25 mouse cellular contexts compared by ENCODE assay signal in genomic region chr10:95457367-95458049, GRCm38 (mm10). TPM values are rescaled to one million over a fixed set of nuclear protein-coding genes. Genes with fewer than 3 reads are reported as not detected.
A peak's percentile ranks its signal among the peaks of the same experiment; 100 is the strongest.
DNase-seq lines count a peak whose midpoint lies in the region; ATAC-seq and TF ChIP-seq lines count a peak whose summit lies in the region.
"Had no signal": no experiment of that assay in that cellular context is flagged by ENCODE, and none has a peak within 500 bp of the region (broad histone marks: within the 10 kb centered on the region; RNA-seq: fewer than 3 reads in every experiment).

No protein-coding gene starts in this region.

- no peaks in the 10 kb centered on the region for H3K27me3 ChIP-seq in forebrain, postnatal 0 days (ENCODE audit: insufficient read depth, low read length)
- no peaks in the 10 kb centered on the region for H3K27me3 ChIP-seq in forebrain, embryonic 10.5 days (ENCODE audit: poor library complexity, severe bottlenecking)
- no peaks in the 10 kb centered on the region for H3K27me3 ChIP-seq in C2C12 (ENCODE audit: control insufficient read depth, insufficient read depth, insufficient read length)
- H3K27me3 ChIP-seq in stomach, embryonic 14.5 days (ENCODE audit: control insufficient read depth, insufficient read depth, low read length) = no peaks in the 10 kb centered on the region
- H3K27me3 ChIP-seq: embryonic facial prominence, embryonic 12.5 days; heart, embryonic 13.5 days; hindbrain, embryonic 12.5 days; liver, embryonic 15.5 days had no signal

- H3K79me2 ChIP-seq in C2C12 (ENCODE audit: control insufficient read depth, insufficient read depth) = no peaks in the 10 kb centered on the region

- H3K9me3 ChIP-seq in forebrain, postnatal 0 days (ENCODE audit: low read length) = no peaks in the 10 kb centered on the region
- H3K9me3 ChIP-seq in forebrain, embryonic 10.5 days = no peaks in the 10 kb centered on the region
- no peaks in the 10 kb centered on the region for H3K9me3 ChIP-seq in stomach, embryonic 14.5 days (ENCODE audit: control insufficient read depth, low read depth, low read length)
- H3K9me3 ChIP-seq: embryonic facial prominence, embryonic 12.5 days; heart, embryonic 13.5 days; hindbrain, embryonic 12.5 days; limb, embryonic 10.5 days; liver, embryonic 15.5 days had no signal

- H3K36me3 ChIP-seq in forebrain, postnatal 0 days (ENCODE audit: insufficient read depth) = no peaks in the 10 kb centered on the region
- H3K36me3 ChIP-seq in forebrain, embryonic 10.5 days (replicated peaks) = no peaks in the 10 kb centered on the region
- no peaks in the 10 kb centered on the region for H3K36me3 ChIP-seq in C2C12 (ENCODE audit: control insufficient read depth, insufficient read depth)
- no peaks in the 10 kb centered on the region for H3K36me3 ChIP-seq in stomach, embryonic 14.5 days (ENCODE audit: control insufficient read depth, insufficient read depth, low read length)
- H3K36me3 ChIP-seq: embryonic facial prominence, embryonic 12.5 days; heart, embryonic 13.5 days; hindbrain, embryonic 12.5 days; limb, embryonic 10.5 days; liver, embryonic 15.5 days had no signal

- TF ChIP-seq CTCF in forebrain, postnatal 0 days (IDR thresholded peaks at IDR 0.05; ENCODE audit: low read depth) = no peak
- no peak for TF ChIP-seq CTCF in C2C12 (IDR thresholded peaks at IDR 0.05; ENCODE audit: control insufficient read depth, insufficient read depth, insufficient read length)

- no peak overlapping the region for H3ac ChIP-seq in C2C12 (ENCODE audit: control insufficient read depth, insufficient read length, low read depth)

- no peak overlapping the region for H3K4me2 ChIP-seq in forebrain, postnatal 0 days (ENCODE audit: low read depth)
- no peak overlapping the region for H3K4me2 ChIP-seq in stomach, embryonic 14.5 days (replicated peaks; ENCODE audit: low read depth, low read length)
- H3K4me2 ChIP-seq: embryonic facial prominence, embryonic 12.5 days; heart, embryonic 13.5 days; hindbrain, embryonic 12.5 days; liver, embryonic 15.5 days had no signal

- peak; percentile 22 for DNase-seq in forebrain, postnatal 0 days
- no peak for DNase-seq in forebrain, embryonic 10.5 days (ENCODE audit: extremely low spot score, low spot score)
- peak; percentile 48 for DNase-seq in MN1 (ENCODE audit: low spot score)
- DNase-seq in kidney, adult 11 months = no peak
- no peak for DNase-seq in thymus, postnatal 14 days
- DNase-seq: adrenal gland, postnatal 25 days; cerebellum, adult 11-12 months; cerebellum, postnatal 10 days; gastrocnemius, postnatal 25 days; heart, adult 2 months; heart, postnatal 14 days; kidney, adult 18-20 months; kidney, postnatal 4 days; liver; right cerebral cortex, adult 18-20 months; right cerebral cortex, postnatal 4 days had no signal

- H3K4me3 ChIP-seq in forebrain, postnatal 0 days (ENCODE audit: low read depth, low read length) = no peak overlapping the region
- no peak overlapping the region for H3K4me3 ChIP-seq in forebrain, embryonic 10.5 days
- no peak overlapping the region for H3K4me3 ChIP-seq in C2C12 (ENCODE audit: insufficient read depth, poor library complexity, severe bottlenecking)
- no peak overlapping the region for H3K4me3 ChIP-seq in stomach, embryonic 14.5 days (ENCODE audit: low read depth, low read length)
- H3K4me3 ChIP-seq: embryonic facial prominence, embryonic 12.5 days; heart, adult 2 months; heart, embryonic 13.5 days; hindbrain, embryonic 12.5 days; limb, embryonic 10.5 days; liver, embryonic 15.5 days had no signal

- WGBS in forebrain, postnatal 0 days = 76% methylated on average over 8 of the region's 8 CpGs
- 88% methylated on average over 8 of the region's 8 CpGs for WGBS in forebrain, embryonic 10.5 days
- 78% methylated on average over 8 of the region's 8 CpGs for WGBS in stomach, embryonic 14.5 days

- H3K4me1 ChIP-seq in forebrain, postnatal 0 days (ENCODE audit: insufficient read depth) = no peaks in the 10 kb centered on the region
- no peaks in the 10 kb centered on the region for H3K4me1 ChIP-seq in forebrain, embryonic 10.5 days
- no peaks in the 10 kb centered on the region for H3K4me1 ChIP-seq in stomach, embryonic 14.5 days (ENCODE audit: control insufficient read depth, insufficient read depth, low read length)
- H3K4me1 ChIP-seq: embryonic facial prominence, embryonic 12.5 days; heart, embryonic 13.5 days; hindbrain, embryonic 12.5 days; limb, embryonic 10.5 days had no signal

- no peaks in the 10 kb centered on the region for H3K79me3 ChIP-seq in C2C12 (ENCODE audit: low read depth)

- no peak overlapping the region for H3K27ac ChIP-seq in forebrain, postnatal 0 days (ENCODE audit: low read depth, low read length)
- H3K27ac ChIP-seq in forebrain, embryonic 10.5 days = no peak overlapping the region
- H3K27ac ChIP-seq in stomach, embryonic 14.5 days (ENCODE audit: low read length) = peak overlapping the region; percentile 27; the same call in 1 of the 2 replicates
- H3K27ac ChIP-seq: embryonic facial prominence, embryonic 12.5 days; heart, adult 2 months; heart, embryonic 13.5 days; hindbrain, embryonic 12.5 days; limb, embryonic 10.5 days; liver, embryonic 15.5 days had no signal

- peak; percentile 43; the same call in 1 of the 2 replicates for ATAC-seq in forebrain, postnatal 0 days
- ATAC-seq in stomach, embryonic 14.5 days (ENCODE audit: insufficient number of reproducible peaks, insufficient read depth, low FRiP score, low read depth) = no peak
- ATAC-seq: forebrain, embryonic 16.5 days; midbrain, embryonic 16.5 days had no signal

- H3K9ac ChIP-seq in forebrain, postnatal 0 days = no peak overlapping the region
- H3K9ac ChIP-seq in stomach, embryonic 14.5 days (replicated peaks; ENCODE audit: low read depth, low read length) = no peak overlapping the region
- H3K9ac ChIP-seq: embryonic facial prominence, embryonic 12.5 days; heart, embryonic 13.5 days; hindbrain, embryonic 12.5 days; liver, embryonic 15.5 days had no signal

TF ChIP-seq in C2C12, 6 proteins besides CTCF, POLR2A, EP300 and RAD21:
- peak; percentile 75 for TF ChIP-seq MYOD1 (IDR thresholded peaks at IDR 0.05; ENCODE audit: control insufficient read depth, insufficient read length, low read depth)
- no peak for TF ChIP-seq MAX (IDR thresholded peaks at IDR 0.05)
- no peak for TF ChIP-seq USF1 (IDR thresholded peaks at IDR 0.05; ENCODE audit: low read depth)
- TF ChIP-seq MYOG (IDR thresholded peaks at IDR 0.05; ENCODE audit: control insufficient read depth, extremely low read depth, insufficient read length) = no peak
- no peak for TF ChIP-seq FOSL1 (IDR thresholded peaks at IDR 0.05; ENCODE audit: insufficient read depth, low read length, poor library complexity, severe bottlenecking)
- no peak for TF ChIP-seq CEBPB (IDR thresholded peaks at IDR 0.05; ENCODE audit: low read depth)

RNA-seq across cellular contexts. Expression of gene Socs2, which starts 40.5 kb away (rescaled TPM):
- 80.7 and 93.0 TPM in 2 replicates for total RNA-seq in forebrain, postnatal 0 days (2014; rRNA removed)
- 136 and 154 TPM in 2 replicates for polyA plus RNA-seq in forebrain, postnatal 0 days (2015; fragmentation: Nextera tagmentation; extraction: Ambion mirVana)
- 35.9 and 41.4 TPM in 2 replicates for polyA plus RNA-seq in forebrain, embryonic 10.5 days (2016; fragmentation: Nextera tagmentation; extraction: Ambion mirVana)
- polyA plus RNA-seq in C2C12 (2012; fragmentation: generic; extraction: Trizol) = 21.6 TPM
- 32.9 and 33.4 TPM in 2 replicates for polyA plus RNA-seq in stomach, embryonic 14.5 days (2014; fragmentation: Nextera tagmentation; extraction: Ambion mirVana)

RNA-seq across cellular contexts. Expression of gene Mrpl42, which starts 44.2 kb away (rescaled TPM):
- 84.9 and 88.8 TPM in 2 replicates for total RNA-seq in forebrain, postnatal 0 days (2014; rRNA removed)
- polyA plus RNA-seq in forebrain, postnatal 0 days (2015; fragmentation: Nextera tagmentation; extraction: Ambion mirVana) = 249 and 300 TPM in 2 replicates
- 381 and 393 TPM in 2 replicates for polyA plus RNA-seq in forebrain, embryonic 10.5 days (2016; fragmentation: Nextera tagmentation; extraction: Ambion mirVana)
- 163 TPM for polyA plus RNA-seq in C2C12 (2012; fragmentation: generic; extraction: Trizol)
- 338 and 366 TPM in 2 replicates for polyA plus RNA-seq in stomach, embryonic 14.5 days (2014; fragmentation: Nextera tagmentation; extraction: Ambion mirVana)

RNA-seq across cellular contexts. Expression of gene Ube2n, which starts 57.4 kb away (rescaled TPM):
- 222 and 275 TPM in 2 replicates for total RNA-seq in forebrain, postnatal 0 days (2014; rRNA removed)
- 333 and 334 TPM in 2 replicates for polyA plus RNA-seq in forebrain, postnatal 0 days (2015; fragmentation: Nextera tagmentation; extraction: Ambion mirVana)
- 460 and 496 TPM in 2 replicates for polyA plus RNA-seq in forebrain, embryonic 10.5 days (2016; fragmentation: Nextera tagmentation; extraction: Ambion mirVana)
- polyA plus RNA-seq in C2C12 (2012; fragmentation: generic; extraction: Trizol) = 168 TPM
- polyA plus RNA-seq in stomach, embryonic 14.5 days (2014; fragmentation: Nextera tagmentation; extraction: Ambion mirVana) = 315 and 333 TPM in 2 replicates

Comparison
In these comparisons a context has a peak if more than half of its experiments do, and no peak if none do; other contexts are left out.
1. DNase-seq: peak in forebrain, postnatal 0 days (single experiment) and MN1 (single experiment); none in forebrain, embryonic 10.5 days (single experiment), kidney, adult 11 months (single experiment) and thymus, postnatal 14 days (single experiment).